Mouse (Mus musculus): ENCODE data around the gene Pctp.

GRCm38 (mm10) chr11:90003386-90003785 is 692 bp upstream of the Pctp start:
- no peak for TF ChIP-seq POLR2A (IDR thresholded peaks at IDR 0.05; ENCODE audit: insufficient read depth, low read length)
- TF ChIP-seq CTCF (IDR thresholded peaks at IDR 0.05; ENCODE audit: low read depth, low read length): no peak
